Mouse (Mus musculus): Measurements from ENCODE around the gene Fam49a. TPM values are rescaled to one million over a fixed set of nuclear protein-coding genes. Genes with fewer than 3 reads are reported as not detected.

Fam49a gene
- total RNA-seq, 1 experiment = 10.1 TPM

- no peak overlapping the region for H3K9ac ChIP-seq (ENCODE audit: insufficient read depth, low read depth, low read length, poor library complexity, severe bottlenecking)
- in situ Hi-C loops (cut with MboI; ENCODE audit: low sequenced_read_pairs in 2 of 2, unreplicated experiment in 2 of 2) = no loop called here
- no peak for DNase-seq (ENCODE audit: low read depth, low spot score)
- TF ChIP-seq CHD2 (IDR thresholded peaks at IDR 0.05; ENCODE audit: low read depth, low read length) = no peak
- TF ChIP-seq ZNF384 (IDR thresholded peaks at IDR 0.05; ENCODE audit: low read depth, low read length) = no peak
- TF ChIP-seq HCFC1 (IDR thresholded peaks at IDR 0.05; ENCODE audit: borderline replicate concordance, insufficient read depth, low read length) = no peak
- TF ChIP-seq ZC3H11A (IDR thresholded peaks at IDR 0.05; ENCODE audit: borderline replicate concordance, low read depth, low read length) = no peak
- no peak for TF ChIP-seq MAFK (IDR thresholded peaks at IDR 0.05; ENCODE audit: insufficient read depth, low read depth, low read length)
- H3K4me1 ChIP-seq (ENCODE audit: control insufficient read depth in 2 of 2, insufficient read depth in 2 of 2, low read length in 2 of 2, poor library complexity in 1 of 2) = peaks cover 0 to 7% of the 10 kb centered on the region in 2 experiments; a peak in 2 of 4 replicates
- no peak overlapping the region for H3K27ac ChIP-seq (ENCODE audit: insufficient read depth, low read depth, low read length, poor library complexity, severe bottlenecking)
- H3K9me3 ChIP-seq (ENCODE audit: control insufficient read depth, insufficient read depth, low read depth, low read length) = no peaks in the 10 kb centered on the region
- peaks cover 12% of the 10 kb centered on the region; the same call in 1 of the 2 replicates for H3K36me3 ChIP-seq (ENCODE audit: control insufficient read depth, insufficient read depth, low read length, poor library complexity, severe bottlenecking)
- H3K4me3 ChIP-seq (ENCODE audit: insufficient read depth in 1 of 2, low read depth in 1 of 2, low read length in 2 of 2, poor library complexity in 1 of 2, severe bottlenecking in 1 of 2) = no peak overlapping the region
These were observed 39.9 kb downstream of the Fam49a start for GRCm38 (mm10) chr12:12301815-12302214.

- no peaks in the 10 kb centered on the region for H3K9me3 ChIP-seq (ENCODE audit: control insufficient read depth, insufficient read depth, low read depth, low read length)
- H3K9ac ChIP-seq (ENCODE audit: insufficient read depth, low read depth, low read length, poor library complexity, severe bottlenecking) = no peak overlapping the region
- TF ChIP-seq ZNF384 (IDR thresholded peaks at IDR 0.05; ENCODE audit: low read depth, low read length) (no peak), MAFK (IDR thresholded peaks at IDR 0.05; ENCODE audit: insufficient read depth, low read depth, low read length) (no peak), CHD2 (IDR thresholded peaks at IDR 0.05; ENCODE audit: low read depth, low read length) (no peak), HCFC1 (IDR thresholded peaks at IDR 0.05; ENCODE audit: borderline replicate concordance, insufficient read depth, low read length) (no peak), ZC3H11A (IDR thresholded peaks at IDR 0.05; ENCODE audit: borderline replicate concordance, low read depth, low read length) (no peak)
- DNase-seq (ENCODE audit: low read depth, low spot score) = no peak
- in situ Hi-C loops (cut with MboI; ENCODE audit: low sequenced_read_pairs in 2 of 2, unreplicated experiment in 2 of 2) = no loop called here
- H3K36me3 ChIP-seq (ENCODE audit: control insufficient read depth, insufficient read depth, low read length, poor library complexity, severe bottlenecking) = peaks cover 10% of the 10 kb centered on the region; the same call in 1 of the 2 replicates
- H3K4me1 ChIP-seq (ENCODE audit: control insufficient read depth in 2 of 2, insufficient read depth in 2 of 2, low read length in 2 of 2, poor library complexity in 1 of 2) = peaks cover 0 to 7% of the 10 kb centered on the region in 2 experiments; a peak in 2 of 4 replicates
- H3K4me3 ChIP-seq (ENCODE audit: insufficient read depth in 1 of 2, low read depth in 1 of 2, low read length in 2 of 2, poor library complexity in 1 of 2, severe bottlenecking in 1 of 2) = no peak overlapping the region
- H3K27ac ChIP-seq (ENCODE audit: insufficient read depth, low read depth, low read length, poor library complexity, severe bottlenecking) = no peak overlapping the region
These were observed 44.3 kb downstream of the Fam49a start for GRCm38 (mm10) chr12:12306214-12306613.

GRCm38 (mm10) chr12:12306814-12307213, 44.9 kb downstream of the Fam49a start:
- TF ChIP-seq ZNF384 (IDR thresholded peaks at IDR 0.05; ENCODE audit: low read depth, low read length) (no peak), MAFK (IDR thresholded peaks at IDR 0.05; ENCODE audit: insufficient read depth, low read depth, low read length) (no peak), ZC3H11A (IDR thresholded peaks at IDR 0.05; ENCODE audit: borderline replicate concordance, low read depth, low read length) (no peak), HCFC1 (IDR thresholded peaks at IDR 0.05; ENCODE audit: borderline replicate concordance, insufficient read depth, low read length) (no peak), CHD2 (IDR thresholded peaks at IDR 0.05; ENCODE audit: low read depth, low read length) (no peak)
- peaks cover 10% of the 10 kb centered on the region; the same call in 1 of the 2 replicates for H3K36me3 ChIP-seq (ENCODE audit: control insufficient read depth, insufficient read depth, low read length, poor library complexity, severe bottlenecking)
- peaks cover 0 to 1% of the 10 kb centered on the region in 2 experiments; a peak in 1 of 4 replicates for H3K4me1 ChIP-seq (ENCODE audit: control insufficient read depth in 2 of 2, insufficient read depth in 2 of 2, low read length in 2 of 2, poor library complexity in 1 of 2)
- no peak for DNase-seq (ENCODE audit: low read depth, low spot score)
- H3K9ac ChIP-seq (ENCODE audit: insufficient read depth, low read depth, low read length, poor library complexity, severe bottlenecking) = no peak overlapping the region
- H3K27ac ChIP-seq (ENCODE audit: insufficient read depth, low read depth, low read length, poor library complexity, severe bottlenecking) = no peak overlapping the region
- no peaks in the 10 kb centered on the region for H3K9me3 ChIP-seq (ENCODE audit: control insufficient read depth, insufficient read depth, low read depth, low read length)
- in situ Hi-C loops (cut with MboI; ENCODE audit: low sequenced_read_pairs in 2 of 2, unreplicated experiment in 2 of 2) = no loop called here
- no peak overlapping the region for H3K4me3 ChIP-seq (ENCODE audit: insufficient read depth in 1 of 2, low read depth in 1 of 2, low read length in 2 of 2, poor library complexity in 1 of 2, severe bottlenecking in 1 of 2)

GRCm38 (mm10) chr12:12307245-12307644, 45.3 kb downstream of the Fam49a start:
- no peaks in the 10 kb centered on the region; a peak in 1 of 4 replicates for H3K4me1 ChIP-seq (ENCODE audit: control insufficient read depth in 2 of 2, insufficient read depth in 2 of 2, low read length in 2 of 2, poor library complexity in 1 of 2)
- H3K36me3 ChIP-seq (ENCODE audit: control insufficient read depth, insufficient read depth, low read length, poor library complexity, severe bottlenecking) = peaks cover 10% of the 10 kb centered on the region; the same call in 1 of the 2 replicates
- in situ Hi-C loops (cut with MboI; ENCODE audit: low sequenced_read_pairs in 2 of 2, unreplicated experiment in 2 of 2) = no loop called here
- no peak overlapping the region for H3K9ac ChIP-seq (ENCODE audit: insufficient read depth, low read depth, low read length, poor library complexity, severe bottlenecking)
- no peak for DNase-seq (ENCODE audit: low read depth, low spot score)
- no peak overlapping the region for H3K27ac ChIP-seq (ENCODE audit: insufficient read depth, low read depth, low read length, poor library complexity, severe bottlenecking)
- H3K9me3 ChIP-seq (ENCODE audit: control insufficient read depth, insufficient read depth, low read depth, low read length) = no peaks in the 10 kb centered on the region
- no peak for TF ChIP-seq CHD2 (IDR thresholded peaks at IDR 0.05; ENCODE audit: low read depth, low read length)
- no peak for TF ChIP-seq MAFK (IDR thresholded peaks at IDR 0.05; ENCODE audit: insufficient read depth, low read depth, low read length)
- no peak for TF ChIP-seq HCFC1 (IDR thresholded peaks at IDR 0.05; ENCODE audit: borderline replicate concordance, insufficient read depth, low read length)
- no peak for TF ChIP-seq ZC3H11A (IDR thresholded peaks at IDR 0.05; ENCODE audit: borderline replicate concordance, low read depth, low read length)
- TF ChIP-seq ZNF384 (IDR thresholded peaks at IDR 0.05; ENCODE audit: low read depth, low read length) = no peak
- H3K4me3 ChIP-seq (ENCODE audit: insufficient read depth in 1 of 2, low read depth in 1 of 2, low read length in 2 of 2, poor library complexity in 1 of 2, severe bottlenecking in 1 of 2) = no peak overlapping the region
